Mouse (Mus musculus): Measurements from ENCODE around the gene Oaf. TPM values are rescaled to one million over a fixed set of nuclear protein-coding genes. Genes with fewer than 3 reads are reported as not detected.

Gene Oaf
- polyA plus RNA-seq, 1 experiment from 2014 or later: 56.8 TPM

- WGBS: 42% methylated on average over 9 of the region's 9 CpGs
- H3K9ac ChIP-seq: no peak overlapping the region
- no peak overlapping the region for H3K4me2 ChIP-seq (replicated peaks)
- no peak overlapping the region for H3K4me3 ChIP-seq (replicated peaks)
- no peak for ATAC-seq
- peaks cover 43% of the 10 kb centered on the region for H3K4me1 ChIP-seq (replicated peaks)
- no peaks in the 10 kb centered on the region for H3K9me3 ChIP-seq
- no peaks in the 10 kb centered on the region for H3K36me3 ChIP-seq
- no peaks in the 10 kb centered on the region for H3K27me3 ChIP-seq (replicated peaks)
- H3K27ac ChIP-seq: peak overlapping the region; percentile 93
These were observed 23.3 kb upstream of the Oaf start for GRCm38 (mm10) chr9:43262811-43263550.

- H3K27ac ChIP-seq: peak overlapping the region; percentile 93
- no peak overlapping the region for H3K9ac ChIP-seq
- H3K4me1 ChIP-seq (replicated peaks): peaks cover 43% of the 10 kb centered on the region
- no peaks in the 10 kb centered on the region for H3K27me3 ChIP-seq (replicated peaks)
- no peaks in the 10 kb centered on the region for H3K9me3 ChIP-seq
- 41% methylated on average over 4 of the region's 4 CpGs for WGBS
- no peak overlapping the region for H3K4me3 ChIP-seq (replicated peaks)
- no peak for ATAC-seq
- no peaks in the 10 kb centered on the region for H3K36me3 ChIP-seq
- no peak overlapping the region; the same call in 1 of the 2 replicates for H3K4me2 ChIP-seq (replicated peaks)
These were observed 22.7 kb upstream of the Oaf start for GRCm38 (mm10) chr9:43262390-43262789.

- Histone ChIP-seq H3K27me3 (replicated peaks) (no peaks in the 10 kb centered on the region), H3K9me3 (no peaks in the 10 kb centered on the region), H3K4me2 (replicated peaks) (no peak overlapping the region; the same call in 1 of the 2 replicates), H3K9ac (no peak overlapping the region), H3K27ac (peak overlapping the region; percentile 93), H3K4me3 (replicated peaks) (no peak overlapping the region), H3K4me1 (replicated peaks) (peaks cover 43% of the 10 kb centered on the region), H3K36me3 (no peaks in the 10 kb centered on the region)
- WGBS: 23% methylated on average over 2 of the region's 2 CpGs
- ATAC-seq: 0 out of 2 replicates have a peak, but pooled peaks have one; percentile 3
These were observed 22.2 kb upstream of the Oaf start for GRCm38 (mm10) chr9:43261941-43262340.

GRCm38 (mm10) chr9:43261124-43261907 is 21.6 kb upstream of the Oaf start:
- peak; percentile 52 for ATAC-seq
- Histone ChIP-seq H3K9ac (no peak overlapping the region), H3K4me2 (replicated peaks) (0 out of 2 replicates have a peak overlapping the region, but pooled peaks have one; percentile 26), H3K27me3 (replicated peaks) (no peaks in the 10 kb centered on the region), H3K36me3 (no peaks in the 10 kb centered on the region), H3K4me3 (replicated peaks) (no peak overlapping the region), H3K4me1 (replicated peaks) (peaks cover 43% of the 10 kb centered on the region), H3K9me3 (no peaks in the 10 kb centered on the region), H3K27ac (peak overlapping the region; percentile 93)
- WGBS: 44% methylated on average over 4 of the region's 4 CpGs

GRCm38 (mm10) chr9:43260661-43261060 is 20.9 kb upstream of the Oaf start:
- Histone ChIP-seq H3K4me2 (replicated peaks) (no peak overlapping the region), H3K9ac (no peak overlapping the region), H3K27ac (peak overlapping the region; percentile 93), H3K9me3 (no peaks in the 10 kb centered on the region), H3K36me3 (no peaks in the 10 kb centered on the region), H3K4me3 (replicated peaks) (no peak overlapping the region), H3K27me3 (replicated peaks) (no peaks in the 10 kb centered on the region), H3K4me1 (replicated peaks) (peaks cover 43% of the 10 kb centered on the region)
- WGBS: 69% methylated on average over 7 of the region's 7 CpGs
- no peak for ATAC-seq

GRCm38 (mm10) chr9:43253271-43253681 is 13.6 kb upstream of the Oaf start:
- peaks cover 26% of the 10 kb centered on the region for H3K4me1 ChIP-seq (replicated peaks)
- no peaks in the 10 kb centered on the region for H3K9me3 ChIP-seq
- H3K27ac ChIP-seq: peak overlapping the region; percentile 87
- ATAC-seq: peak; percentile 78
- 39% methylated on average over 5 of the region's 5 CpGs for WGBS
- H3K9ac ChIP-seq: no peak overlapping the region
- H3K4me2 ChIP-seq (replicated peaks): 0 out of 2 replicates have a peak overlapping the region, but pooled peaks have one; percentile 0
- H3K36me3 ChIP-seq: no peaks in the 10 kb centered on the region
- H3K27me3 ChIP-seq (replicated peaks): no peaks in the 10 kb centered on the region
- H3K4me3 ChIP-seq (replicated peaks): no peak overlapping the region

- 42% methylated on average over 3 of the region's 3 CpGs for WGBS
- H3K27me3 ChIP-seq (replicated peaks): no peaks in the 10 kb centered on the region
- ATAC-seq: peak; percentile 66
- peak overlapping the region; percentile 87 for H3K27ac ChIP-seq
- peaks cover 26% of the 10 kb centered on the region for H3K4me1 ChIP-seq (replicated peaks)
- H3K9ac ChIP-seq: no peak overlapping the region
- no peaks in the 10 kb centered on the region for H3K9me3 ChIP-seq
- H3K36me3 ChIP-seq: no peaks in the 10 kb centered on the region
- H3K4me3 ChIP-seq (replicated peaks): no peak overlapping the region
- H3K4me2 ChIP-seq (replicated peaks): 0 out of 2 replicates have a peak overlapping the region, but pooled peaks have one; percentile 0
These were observed 13.1 kb upstream of the Oaf start for GRCm38 (mm10) chr9:43252790-43253189.

GRCm38 (mm10) chr9:43251786-43252185 is 12.1 kb upstream of the Oaf start:
- ATAC-seq: no peak
- no peak overlapping the region for H3K9ac ChIP-seq
- H3K9me3 ChIP-seq: no peaks in the 10 kb centered on the region
- H3K4me2 ChIP-seq (replicated peaks): no peak overlapping the region
- H3K27ac ChIP-seq: no peak overlapping the region
- no peaks in the 10 kb centered on the region for H3K36me3 ChIP-seq
- peaks cover 27% of the 10 kb centered on the region for H3K4me1 ChIP-seq (replicated peaks)
- no peak overlapping the region for H3K4me3 ChIP-seq (replicated peaks)
- WGBS: 75% methylated on average over 2 of the region's 2 CpGs
- no peaks in the 10 kb centered on the region for H3K27me3 ChIP-seq (replicated peaks)

- H3K4me1 ChIP-seq (replicated peaks): peaks cover 16% of the 10 kb centered on the region; the same call in 1 of the 2 replicates
- H3K4me3 ChIP-seq (replicated peaks): no peak overlapping the region
- ATAC-seq: peak; percentile 73
- H3K9ac ChIP-seq: no peak overlapping the region
- H3K27ac ChIP-seq: no peak overlapping the region
- no peaks in the 10 kb centered on the region for H3K9me3 ChIP-seq
- H3K4me2 ChIP-seq (replicated peaks): peak overlapping the region; percentile 42; the same call in 1 of the 2 replicates
- no peaks in the 10 kb centered on the region for H3K36me3 ChIP-seq
- no peaks in the 10 kb centered on the region for H3K27me3 ChIP-seq (replicated peaks)
- 30% methylated on average over 10 of the region's 10 CpGs for WGBS
These were observed 7.0 kb upstream of the Oaf start for GRCm38 (mm10) chr9:43246738-43247180.

- H3K4me2 ChIP-seq (replicated peaks): no peak overlapping the region
- 88% methylated on average over 7 of the region's 7 CpGs for WGBS
- H3K36me3 ChIP-seq: no peaks in the 10 kb centered on the region
- H3K4me1 ChIP-seq (replicated peaks): peaks cover 10% of the 10 kb centered on the region; the same call in 1 of the 2 replicates
- no peak overlapping the region for H3K4me3 ChIP-seq (replicated peaks)
- ATAC-seq: no peak
- no peak overlapping the region for H3K9ac ChIP-seq
- H3K27ac ChIP-seq: no peak overlapping the region
- no peaks in the 10 kb centered on the region for H3K27me3 ChIP-seq (replicated peaks)
- no peaks in the 10 kb centered on the region for H3K9me3 ChIP-seq
These were observed 6.3 kb upstream of the Oaf start for GRCm38 (mm10) chr9:43245801-43246570.

GRCm38 (mm10) chr9:43242432-43242831 is 2.7 kb upstream of the Oaf start:
- no peak for ATAC-seq
- Histone ChIP-seq H3K36me3 (no peaks in the 10 kb centered on the region), H3K9me3 (no peaks in the 10 kb centered on the region), H3K4me1 (replicated peaks) (peaks cover 21% of the 10 kb centered on the region), H3K27ac (no peak overlapping the region), H3K27me3 (replicated peaks) (no peaks in the 10 kb centered on the region), H3K4me2 (replicated peaks) (no peak overlapping the region), H3K4me3 (replicated peaks) (no peak overlapping the region), H3K9ac (no peak overlapping the region)
- 71% methylated on average over 5 of the region's 5 CpGs for WGBS

- no peak overlapping the region for H3K4me2 ChIP-seq (replicated peaks)
- no peaks in the 10 kb centered on the region for H3K9me3 ChIP-seq
- H3K36me3 ChIP-seq: no peaks in the 10 kb centered on the region
- no peak overlapping the region for H3K27ac ChIP-seq
- no peak overlapping the region for H3K4me3 ChIP-seq (replicated peaks)
- H3K27me3 ChIP-seq (replicated peaks): no peaks in the 10 kb centered on the region
- WGBS: 83% methylated on average over 8 of the region's 8 CpGs
- H3K4me1 ChIP-seq (replicated peaks): peaks cover 26% of the 10 kb centered on the region
- H3K9ac ChIP-seq: no peak overlapping the region
- no peak for ATAC-seq
These were observed 2.3 kb upstream of the Oaf start for GRCm38 (mm10) chr9:43241970-43242369.
